Comparison of ENCODE assay signal across 9 mouse cellular contexts in genomic region chr16:44016164-44016563, GRCm38 (mm10). TPM values are rescaled to one million over a fixed set of nuclear protein-coding genes. Genes with fewer than 3 reads are reported as not detected.
DNase-seq lines count a peak whose midpoint lies in the region; ATAC-seq and TF ChIP-seq lines count a peak whose summit lies in the region.
"Had no signal": no experiment of that assay in that cellular context is flagged by ENCODE, and none has a peak within 500 bp of the region (broad histone marks: within the 10 kb centered on the region; RNA-seq: fewer than 3 reads in every experiment).

No protein-coding gene starts in this region.

- no peak overlapping the region for H3K9ac ChIP-seq in hindbrain, embryonic 15.5 days
- no peak overlapping the region for H3K9ac ChIP-seq in liver, adult 2 months (ENCODE audit: low read depth, low read length)

- TF ChIP-seq CTCF in liver, adult 2 months (IDR thresholded peaks at IDR 0.05; ENCODE audit: low read depth, low read length): no peak

- no peaks in the 10 kb centered on the region for H3K36me3 ChIP-seq in hindbrain, embryonic 15.5 days
- peaks cover 18% of the 10 kb centered on the region for H3K36me3 ChIP-seq in liver, adult 2 months (ENCODE audit: control insufficient read depth, insufficient read depth, low read length)

- no peak overlapping the region for H3K4me3 ChIP-seq in hindbrain, embryonic 15.5 days
- H3K4me3 ChIP-seq in liver, adult 2 months (ENCODE audit: insufficient read depth, low read depth, low read length): peak overlapping the region; percentile 40; the same call in 1 of the 2 replicates
- H3K4me3 ChIP-seq: myocyte had no signal

- H3K9me3 ChIP-seq in hindbrain, embryonic 15.5 days: no peaks in the 10 kb centered on the region

- DNase-seq in T-cell, adult 2 months (ENCODE audit: low spot score): peak; percentile 65
- DNase-seq in embryo, embryonic 11.5 days (ENCODE audit: low read depth, low spot score): peak; percentile 7
- peak; percentile 74 for DNase-seq in liver, adult 2 months (ENCODE audit: extremely low read depth, low read depth, low spot score)
- peak; percentile 26 for DNase-seq in ovary, postnatal 14 days (ENCODE audit: low spot score)
- no peak for DNase-seq in left cerebral cortex, adult 9 months (ENCODE audit: low spot score in 2 of 2)
- DNase-seq in frontal cortex, postnatal 25 days (ENCODE audit: low spot score in 2 of 2): no peak
- no peak for DNase-seq in gastrocnemius, postnatal 14 days

- no peaks in the 10 kb centered on the region for H3K27me3 ChIP-seq in hindbrain, embryonic 15.5 days
- H3K27me3 ChIP-seq in liver, adult 2 months (ENCODE audit: control insufficient read depth, insufficient read depth, low read length): no peaks in the 10 kb centered on the region

- H3K27ac ChIP-seq in hindbrain, embryonic 15.5 days (replicated peaks): no peak overlapping the region
- H3K27ac ChIP-seq in liver, adult 2 months (replicated peaks; ENCODE audit: insufficient read depth, low read depth, low read length): no peak overlapping the region; the same call in 1 of the 2 replicates

- WGBS in hindbrain, embryonic 15.5 days: 28% methylated on average over 11 of the region's 11 CpGs
- WGBS in liver, adult 2 months: 6% methylated on average over 11 of the region's 11 CpGs

- ATAC-seq in hindbrain, embryonic 15.5 days (ENCODE audit: low FRiP score, low read depth): no peak

- TF ChIP-seq POLR2A in liver, adult 2 months (IDR thresholded peaks at IDR 0.05; ENCODE audit: extremely low read depth, insufficient read depth, low read length): no peak

- intact Hi-C loops in gastrocnemius, postnatal 14 days (cut with DNase I; ENCODE audit: low total_unique reads): no loop called here

- H3K79me2 ChIP-seq in liver, adult 2 months (ENCODE audit: control insufficient read depth, insufficient read depth, low read length): no peaks in the 10 kb centered on the region

- no peaks in the 10 kb centered on the region for H3K4me1 ChIP-seq in hindbrain, embryonic 15.5 days (replicated peaks)
- H3K4me1 ChIP-seq in liver, adult 2 months (ENCODE audit: control insufficient read depth, insufficient read depth, low read length): peaks cover 5% of the 10 kb centered on the region; the same call in 1 of the 2 replicates

- peak overlapping the region; percentile 25 for H3K4me2 ChIP-seq in hindbrain, embryonic 15.5 days

RNA-seq across cellular contexts. Expression of gene Zdhhc23, which starts 36.6 kb away (rescaled TPM):
- polyA plus RNA-seq in hindbrain, embryonic 15.5 days (2015; fragmentation: Nextera tagmentation; extraction: Ambion mirVana): 3.6 and 3.8 TPM in 2 replicates
- total RNA-seq in liver, adult 2 months (2014; rRNA removed): 0.09 and 0.20 TPM in 2 replicates
- 0.07 and 0.32 TPM in 2 replicates for polyA plus RNA-seq in liver, adult 2 months (2012; rRNA removed)
- 1 to 10 TPM; 1.6 to 6.0 TPM for total RNA-seq in gastrocnemius, postnatal 14 days (2021)
- polyA plus RNA-seq: myocyte had no signal

RNA-seq across cellular contexts. Expression of gene Gramd1c, which starts 47.0 kb away (rescaled TPM):
- 3.4 and 3.5 TPM in 2 replicates for polyA plus RNA-seq in hindbrain, embryonic 15.5 days (2015; fragmentation: Nextera tagmentation; extraction: Ambion mirVana)
- total RNA-seq in liver, adult 2 months (2014; rRNA removed): 29.9 and 48.5 TPM in 2 replicates
- polyA plus RNA-seq in liver, adult 2 months (2012; rRNA removed): 6.1 and 6.6 TPM in 2 replicates
- total RNA-seq in gastrocnemius, postnatal 14 days (2021): 1 to 10 TPM in 1 of 2 experiments, under 1 TPM in 1; 0.68 to 1.1 TPM

Comparison
In these comparisons a context has a peak if more than half of its experiments do, and no peak if none do; other contexts are left out.
1. DNase-seq: peak in T-cell, adult 2 months (single experiment), embryo, embryonic 11.5 days (single experiment), liver, adult 2 months (single experiment) and ovary, postnatal 14 days (single experiment); none in left cerebral cortex, adult 9 months (0 of 2), frontal cortex, postnatal 25 days (0 of 2) and gastrocnemius, postnatal 14 days (single experiment).
2. RNA of gene Gramd1c, which starts 47.0 kb away (total RNA-seq): 29.9 to 48.5 TPM in liver, adult 2 months; 0.68 to 1.1 TPM in gastrocnemius, postnatal 14 days; every median in the first group is over 10 times any median in the second.